Mouse (Mus musculus) midbrain, embryonic 14.5 days (tissue): ENCODE data around the gene Wfdc10. TPM values are rescaled to one million over a fixed set of nuclear protein-coding genes. Genes with fewer than 3 reads are reported as not detected.

Experiments used
- ATAC-seq: fragments of 200-750 bp; cut with Nextera tagmentation; 2 replicates; pipeline ENCODE4 v1.8.0; 2017; ENCODE audit warnings: moderate number of reproducible peaks, moderate library complexity; ENCODE audit not compliant: low FRiP score, low TSS enrichment
- DNase-seq: peaks from one replicate; pipeline ENCODE4 v3.0.0-alpha.2; 2015
- H3K27ac ChIP-seq: fragments of 300-500 bp; sonication (generic); replicated peaks from 2 replicates; pipeline ENCODE4 v1.5.1; 2014; ENCODE audit warnings: mild to moderate bottlenecking, low read depth, low read length, moderate library complexity
- H3K27me3 ChIP-seq: fragments of 300-500 bp; sonication (generic); 2 replicates; pipeline ENCODE4 v1.6.1; 2014; ENCODE audit warnings: low read length, control low read depth, mixed read lengths; ENCODE audit not compliant: control insufficient read depth, insufficient read depth
- H3K36me3 ChIP-seq: fragments of 300-500 bp; sonication (generic); 2 replicates; pipeline ENCODE4 v1.6.1; 2014; ENCODE audit warnings: low read length, control low read depth; ENCODE audit not compliant: control insufficient read depth, insufficient read depth
- H3K4me1 ChIP-seq: fragments of 300-500 bp; sonication (generic); 2 replicates; pipeline ENCODE4 v1.6.1; 2014; ENCODE audit warnings: mild to moderate bottlenecking, antibody characterized with exemption, low read length, control low read depth; ENCODE audit not compliant: control insufficient read depth, insufficient read depth
- H3K4me2 ChIP-seq: fragments of 300-500 bp; sonication (generic); 2 replicates; pipeline ENCODE4 v1.6.1; 2014; ENCODE audit warnings: mild to moderate bottlenecking, low read length, moderate library complexity
- H3K4me3 ChIP-seq: fragments of 300-500 bp; sonication (generic); replicated peaks from 2 replicates; pipeline ENCODE4 v1.5.1; 2014; ENCODE audit warnings: low read depth, low read length
- H3K9ac ChIP-seq: fragments of 300-500 bp; sonication (generic); replicated peaks from 2 replicates; pipeline ENCODE4 v1.6.1; 2014; ENCODE audit warnings: mild to moderate bottlenecking, low read length, moderate library complexity
- H3K9me3 ChIP-seq: fragments of 300-500 bp; sonication (generic); 2 replicates; pipeline ENCODE4 v1.6.1; 2016; ENCODE audit warnings: low read length, control low read depth, mixed read lengths; ENCODE audit not compliant: control insufficient read depth
- whole genome bisulfite sequencing: fragments of 180-500 bp; shearing (Covaris S2); extraction: QIAGEN DNeasy Blood & Tissue Kit; methylation state at CpG from one replicate; pipeline ENCODE4 v1.1.7; 2014; 5-methylcytosine and 5-hydroxymethylcytosine counted together
- polyA plus RNA-seq: library from polyadenylated mRNA; unstranded; fragments of >200 nt; fragmentation: Nextera tagmentation; extraction: Ambion mirVana; gene quantifications from 2 replicates; pipeline ENCODE4 v1.2.1, GENCODE M21; 2014

Gene Wfdc10
- polyA plus RNA-seq, 1 experiment from 2014 or later, result not detected

DNA sequence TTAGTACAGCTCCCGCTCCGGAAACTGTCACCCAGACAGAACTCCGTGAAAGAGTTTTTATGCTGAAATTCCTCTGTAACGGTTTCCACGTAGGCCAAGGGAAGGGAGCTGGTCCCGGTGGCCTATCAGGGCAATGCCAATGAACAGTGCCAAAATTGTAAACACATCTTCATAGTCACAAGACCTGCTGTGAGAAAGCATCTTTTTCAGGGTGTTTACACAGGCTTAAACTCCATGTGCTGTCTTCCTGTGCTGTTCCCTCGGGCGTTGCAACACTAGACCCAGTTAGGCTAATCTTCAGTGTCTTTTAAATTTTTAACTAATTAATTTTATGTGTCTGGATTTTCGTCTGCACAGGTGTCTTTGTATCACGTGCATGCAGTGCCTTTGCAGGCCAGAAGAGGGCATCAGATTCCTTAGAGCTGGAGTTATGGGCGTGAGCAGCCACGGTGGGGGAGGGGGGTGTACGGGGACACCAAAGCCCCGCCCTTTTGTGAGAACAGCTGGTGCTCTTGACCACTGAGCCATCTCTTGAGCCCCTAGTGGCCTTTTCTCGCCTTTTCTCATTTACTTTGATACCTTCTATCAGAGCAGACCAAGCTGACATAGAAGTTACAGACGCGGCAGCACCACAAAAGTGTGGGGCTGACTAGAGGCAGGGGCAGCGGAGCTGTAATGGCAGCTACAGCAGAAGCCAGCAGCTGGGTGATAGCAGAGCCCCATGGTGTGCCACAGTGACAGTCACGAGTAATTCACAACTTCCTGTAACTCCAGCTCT, 23.2 kb downstream of the Wfdc10 start:
- H3K4me3 ChIP-seq, result peak overlapping the region; percentile 24
- no peak overlapping the region for H3K27ac ChIP-seq
- no peaks in the 10 kb centered on the region for H3K27me3 ChIP-seq
- H3K36me3 ChIP-seq, result no peaks in the 10 kb centered on the region
- no peak overlapping the region; the same call in 1 of the 2 replicates for H3K9ac ChIP-seq
- peak overlapping the region; percentile 49 for H3K4me2 ChIP-seq
- no peaks in the 10 kb centered on the region for H3K4me1 ChIP-seq
- whole genome bisulfite sequencing, result 22% methylated on average over 19 of the region's 19 CpGs
- ATAC-seq, result peak; percentile 37; the same call in 1 of the 2 replicates
- H3K9me3 ChIP-seq, result no peaks in the 10 kb centered on the region
- DNase-seq, result peak; percentile 88

DNA sequence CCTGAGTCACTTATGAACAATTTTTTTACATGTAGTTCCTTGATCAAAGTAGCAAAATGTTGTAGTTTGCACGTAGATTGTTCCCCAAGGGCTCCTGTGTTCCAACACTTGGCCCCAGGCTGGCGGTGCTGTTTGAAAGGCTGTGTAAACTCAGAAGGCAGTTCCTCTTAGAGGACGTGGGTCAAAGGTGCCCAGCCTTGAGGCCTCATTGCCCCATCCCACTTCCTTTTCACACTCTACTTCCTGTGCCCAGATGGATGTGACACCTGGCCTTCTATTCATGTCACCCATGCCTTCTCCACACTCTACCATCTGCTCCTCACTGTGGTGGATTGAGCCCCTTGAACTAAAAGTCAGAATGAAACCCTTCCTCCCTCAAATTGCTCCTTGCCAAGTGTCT, 24.1 kb downstream of the Wfdc10 start:
- DNase-seq (no peak), ATAC-seq (no peak)
- H3K9me3 ChIP-seq, result no peaks in the 10 kb centered on the region
- no peaks in the 10 kb centered on the region for H3K27me3 ChIP-seq
- no peak overlapping the region for H3K9ac ChIP-seq
- no peaks in the 10 kb centered on the region for H3K36me3 ChIP-seq
- no peak overlapping the region for H3K4me3 ChIP-seq
- no peak overlapping the region for H3K27ac ChIP-seq
- H3K4me1 ChIP-seq, result no peaks in the 10 kb centered on the region
- no peak overlapping the region for H3K4me2 ChIP-seq
- WGBS, result 65% methylated on average over 3 of the region's 3 CpGs

DNA sequence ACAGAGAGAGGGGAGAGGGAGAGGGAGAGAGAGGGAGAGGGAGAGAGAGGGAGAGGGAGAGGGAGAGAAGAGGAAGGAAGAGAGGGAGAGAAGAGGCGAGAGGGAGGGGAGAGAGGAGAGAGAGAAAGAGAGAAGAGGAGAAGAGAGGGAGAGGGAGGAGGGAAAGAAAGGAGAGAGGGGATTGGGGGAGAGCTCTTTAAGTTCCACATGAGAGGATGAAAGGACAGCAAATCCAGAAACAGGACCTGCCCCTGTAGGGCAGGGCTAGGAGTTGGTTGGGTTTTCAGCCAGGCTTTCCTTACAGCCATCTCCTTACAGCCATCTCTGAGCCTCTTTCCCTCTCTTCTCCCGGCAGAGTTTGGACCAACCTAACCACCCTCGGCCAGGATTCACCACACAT, 29.0 kb downstream of the Wfdc10 start, which contains the start of gene Wfdc13:
TSS of gene Wfdc13 (plus strand) at position 301 of the 400 bp plus-strand sequence.
- Histone ChIP-seq H3K4me1 (no peaks in the 10 kb centered on the region), H3K27me3 (no peaks in the 10 kb centered on the region), H3K9me3 (no peaks in the 10 kb centered on the region), H3K4me2 (no peak within 1 kb of the TSS), H3K27ac (no peak within 1 kb of the TSS), H3K36me3 (no peaks in the 10 kb centered on the region), H3K4me3 (no peak within 1 kb of the TSS), H3K9ac (no peak within 1 kb of the TSS)
- ATAC-seq (no peak), DNase-seq (no peak)
- WGBS, result 71% methylated on average over 3 of the region's 3 CpGs

DNA sequence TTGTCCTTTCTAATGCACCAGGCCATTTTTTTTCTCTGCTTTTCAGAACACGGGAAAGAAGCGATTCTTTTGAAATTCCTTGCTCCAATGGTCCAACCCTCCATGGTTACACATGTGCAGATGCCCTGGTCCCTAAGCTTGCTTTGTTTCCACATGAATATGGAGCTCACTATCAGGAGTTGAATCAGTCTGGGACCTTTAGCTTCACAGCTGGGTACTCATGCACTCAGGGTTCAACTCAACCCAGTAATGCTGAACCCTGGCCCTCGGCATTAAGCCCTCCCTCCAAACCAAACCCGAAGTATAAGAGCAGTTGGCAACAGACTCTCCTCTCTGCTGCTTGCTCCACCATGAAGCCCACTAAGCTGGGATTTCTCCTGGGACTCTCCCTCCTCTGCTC, 42.4 kb downstream of the Wfdc10 start, which contains the start of gene Spint4:
TSS of gene Spint4 (plus strand) at position 301 of the 400 bp plus-strand sequence.
- H3K4me2 ChIP-seq, result no peak within 1 kb of the TSS
- no peak within 1 kb of the TSS for H3K4me3 ChIP-seq
- WGBS, result 68% methylated on average over 4 of the region's 4 CpGs

GRCm38 (mm10) chr2:164700959-164701358, 45.1 kb downstream of the Wfdc10 start:
- Histone ChIP-seq H3K4me2 (no peak overlapping the region), H3K4me1 (no peaks in the 10 kb centered on the region), H3K27me3 (no peaks in the 10 kb centered on the region), H3K9me3 (no peaks in the 10 kb centered on the region), H3K27ac (no peak overlapping the region), H3K9ac (no peak overlapping the region), H3K36me3 (no peaks in the 10 kb centered on the region), H3K4me3 (no peak overlapping the region)
- DNase-seq, result no peak
- ATAC-seq, result no peak
- WGBS, result 82% methylated on average over 5 of the region's 5 CpGs

More for the DNA sequence above, 42.4 kb downstream of the Wfdc10 start, which contains the start of gene Spint4:
- no peaks in the 10 kb centered on the region for H3K36me3 ChIP-seq
- ATAC-seq, result no peak
- H3K27ac ChIP-seq, result no peak within 1 kb of the TSS
- no peak for DNase-seq
- no peaks in the 10 kb centered on the region for H3K9me3 ChIP-seq
- H3K9ac ChIP-seq, result no peak within 1 kb of the TSS
- no peaks in the 10 kb centered on the region for H3K27me3 ChIP-seq
- no peaks in the 10 kb centered on the region for H3K4me1 ChIP-seq

GRCm38 (mm10) chr2:164701761-164702160, 45.9 kb downstream of the Wfdc10 start:
- Histone ChIP-seq H3K27me3 (no peaks in the 10 kb centered on the region), H3K9ac (no peak overlapping the region), H3K4me3 (no peak overlapping the region), H3K9me3 (no peaks in the 10 kb centered on the region), H3K36me3 (no peaks in the 10 kb centered on the region), H3K4me1 (no peaks in the 10 kb centered on the region), H3K27ac (no peak overlapping the region), H3K4me2 (no peak overlapping the region)
- ATAC-seq (no peak), DNase-seq (no peak)
- WGBS, result 91% methylated on average over 5 of the region's 5 CpGs

DNA sequence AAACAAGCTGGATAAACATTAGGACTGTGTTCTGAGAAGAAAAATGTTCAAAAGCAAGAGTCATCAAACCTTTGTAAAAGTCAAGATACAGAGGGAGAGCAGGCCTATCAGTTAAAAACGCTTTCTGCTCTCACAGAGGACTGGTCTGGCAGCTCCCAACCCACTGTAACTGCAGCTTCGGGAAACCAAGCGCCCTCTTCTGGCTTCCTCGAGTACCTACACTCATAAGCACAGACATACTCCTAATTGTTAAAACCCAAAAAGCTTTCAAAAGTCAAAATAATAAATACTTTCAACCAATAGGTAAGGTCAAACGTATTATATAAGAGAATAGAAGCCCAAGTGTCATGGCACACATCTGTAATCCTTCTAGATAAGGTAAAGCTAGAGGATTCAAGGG, 48.4 kb downstream of the Wfdc10 start:
- H3K27me3 ChIP-seq, result no peaks in the 10 kb centered on the region
- no peak for ATAC-seq
- no peak overlapping the region for H3K4me2 ChIP-seq
- no peak overlapping the region for H3K9ac ChIP-seq
- H3K4me3 ChIP-seq, result no peak overlapping the region
- H3K27ac ChIP-seq, result no peak overlapping the region
- DNase-seq, result no peak
- no peaks in the 10 kb centered on the region for H3K4me1 ChIP-seq
- WGBS, result 85% methylated on average over 5 of the region's 5 CpGs
- no peaks in the 10 kb centered on the region for H3K9me3 ChIP-seq
- no peaks in the 10 kb centered on the region for H3K36me3 ChIP-seq

- no peak for ATAC-seq
Measured at GRCm38 (mm10) chr2:164705328-164705727, 49.5 kb downstream of the Wfdc10 start.

GRCm38 (mm10) chr2:164705991-164706390, 50.1 kb downstream of the Wfdc10 start:
- Histone ChIP-seq H3K4me2 (no peak overlapping the region), H3K4me1 (no peaks in the 10 kb centered on the region), H3K4me3 (no peak overlapping the region), H3K27me3 (no peaks in the 10 kb centered on the region), H3K9ac (no peak overlapping the region), H3K9me3 (no peaks in the 10 kb centered on the region), H3K27ac (no peak overlapping the region), H3K36me3 (no peaks in the 10 kb centered on the region)
- ATAC-seq, result no peak
- DNase-seq, result no peak
- 88% methylated on average over 14 of the region's 14 CpGs for WGBS

More at GRCm38 (mm10) chr2:164705328-164705727, 49.5 kb downstream of the Wfdc10 start:
- no peaks in the 10 kb centered on the region for H3K36me3 ChIP-seq
- 94% methylated on average over 6 of the region's 6 CpGs for WGBS
- H3K27ac ChIP-seq, result no peak overlapping the region
- H3K9me3 ChIP-seq, result no peaks in the 10 kb centered on the region
- H3K27me3 ChIP-seq, result no peaks in the 10 kb centered on the region
- no peak for DNase-seq
- H3K4me3 ChIP-seq, result no peak overlapping the region
- H3K9ac ChIP-seq, result no peak overlapping the region
- no peaks in the 10 kb centered on the region for H3K4me1 ChIP-seq
- H3K4me2 ChIP-seq, result no peak overlapping the region
